Mouse (Mus musculus): ENCODE results near the gene Nudt17.

- TF ChIP-seq HCFC1 (IDR thresholded peaks at IDR 0.05; ENCODE audit: borderline replicate concordance, insufficient read depth, low read length) (no peak), CHD2 (IDR thresholded peaks at IDR 0.05; ENCODE audit: low read depth, low read length) (no peak), ZC3H11A (IDR thresholded peaks at IDR 0.05; ENCODE audit: borderline replicate concordance, low read depth, low read length) (no peak), MAFK (IDR thresholded peaks at IDR 0.05; ENCODE audit: insufficient read depth, low read depth, low read length) (no peak), ZNF384 (IDR thresholded peaks at IDR 0.05; ENCODE audit: low read depth, low read length) (no peak)
Observed at GRCm38 (mm10) chr3:96660901-96661300, 47.5 kb downstream of the Nudt17 start.
